Mouse (Mus musculus) limb, embryonic 15.5 days (tissue): ENCODE data around the gene Prkaa2. TPM values are rescaled to one million over a fixed set of nuclear protein-coding genes. Genes with fewer than 3 reads are reported as not detected.

Source experiments
- ATAC-seq: fragments of 200-750 bp; cut with Nextera tagmentation; 2 replicates; pipeline ENCODE4 v1.8.0; 2017; ENCODE audit warnings: low read depth, moderate TSS enrichment; ENCODE audit not compliant: insufficient number of reproducible peaks, low FRiP score, low TSS enrichment
- H3K27ac ChIP-seq: fragments of 300-500 bp; sonication (generic); 2 replicates; pipeline ENCODE4 v1.5.1; 2015; ENCODE audit warnings: moderate library complexity, mild to moderate bottlenecking, inconsistent platforms
- H3K27me3 ChIP-seq: fragments of 300-500 bp; sonication (generic); 2 replicates; pipeline ENCODE4 v1.6.1; 2015; ENCODE audit warnings: inconsistent platforms
- H3K36me3 ChIP-seq: fragments of 300-500 bp; sonication (generic); 2 replicates; pipeline ENCODE4 v1.6.1; 2015; ENCODE audit warnings: inconsistent platforms
- H3K4me1 ChIP-seq: fragments of 300-500 bp; sonication (generic); 2 replicates; pipeline ENCODE4 v1.6.1; 2015; ENCODE audit warnings: inconsistent platforms
- H3K4me2 ChIP-seq: fragments of 300-500 bp; sonication (generic); 2 replicates; pipeline ENCODE4 v1.6.1; 2015; ENCODE audit warnings: mild to moderate bottlenecking, inconsistent platforms
- H3K4me3 ChIP-seq: fragments of 300-500 bp; sonication (generic); 2 replicates; pipeline ENCODE4 v1.5.1; 2015; ENCODE audit warnings: mild to moderate bottlenecking, inconsistent platforms
- H3K9ac ChIP-seq: fragments of 300-500 bp; sonication (generic); 2 replicates; pipeline ENCODE4 v1.6.1; 2015; ENCODE audit warnings: inconsistent platforms
- H3K9me3 ChIP-seq: fragments of 300-500 bp; sonication (generic); 2 replicates; pipeline ENCODE4 v1.6.1; 2016; ENCODE audit warnings: inconsistent platforms
- WGBS: fragments of 180-500 bp; shearing (Covaris S2); methylation state at CpG from one replicate; pipeline ENCODE4 v1.1.7; 2015; 5-methylcytosine and 5-hydroxymethylcytosine counted together
- polyA plus RNA-seq: library from polyadenylated mRNA; unstranded; fragments of >200 nt; fragmentation: Nextera tagmentation; extraction: Ambion mirVana; gene quantifications from 2 replicates; pipeline ENCODE4 v1.2.1, GENCODE M21; 2015

Prkaa2 gene
- polyA plus RNA-seq, 1 experiment from 2014 or later: 1.2 TPM

- peaks cover 15% of the 10 kb centered on the region for H3K4me1 ChIP-seq
- H3K27ac ChIP-seq: no peak overlapping the region
- no peak overlapping the region for H3K9ac ChIP-seq
- H3K4me3 ChIP-seq: no peak overlapping the region
- H3K9me3 ChIP-seq: no peaks in the 10 kb centered on the region
- no peaks in the 10 kb centered on the region for H3K36me3 ChIP-seq
- H3K4me2 ChIP-seq: no peak overlapping the region
- no peak for ATAC-seq
- peaks cover 14% of the 10 kb centered on the region; the same call in 1 of the 2 replicates for H3K27me3 ChIP-seq
- WGBS: 65% methylated on average over 12 of the region's 12 CpGs
Observed at GRCm38 (mm10) chr4:105107943-105108640, 1.6 kb downstream of the Prkaa2 start.

GRCm38 (mm10) chr4:105104099-105104872 lies 5.4 kb downstream of the Prkaa2 start:
- H3K9me3 ChIP-seq: no peaks in the 10 kb centered on the region
- no peak overlapping the region for H3K4me2 ChIP-seq
- H3K36me3 ChIP-seq: no peaks in the 10 kb centered on the region
- no peak for ATAC-seq
- no peak overlapping the region for H3K4me3 ChIP-seq
- peaks cover 11% of the 10 kb centered on the region; the same call in 1 of the 2 replicates for H3K27me3 ChIP-seq
- H3K4me1 ChIP-seq: peaks cover 6% of the 10 kb centered on the region
- H3K27ac ChIP-seq: no peak overlapping the region
- no peak overlapping the region for H3K9ac ChIP-seq
- 71% methylated on average over 6 of the region's 6 CpGs for WGBS

- Histone ChIP-seq H3K27me3 (no peaks in the 10 kb centered on the region), H3K4me3 (no peak overlapping the region), H3K4me1 (no peaks in the 10 kb centered on the region), H3K27ac (no peak overlapping the region), H3K9ac (no peak overlapping the region), H3K9me3 (no peaks in the 10 kb centered on the region), H3K4me2 (no peak overlapping the region), H3K36me3 (no peaks in the 10 kb centered on the region)
- no peak for ATAC-seq
- WGBS: 80% methylated on average over 4 of the region's 4 CpGs
Observed at GRCm38 (mm10) chr4:105101337-105101688, 8.4 kb downstream of the Prkaa2 start.

GRCm38 (mm10) chr4:105100508-105101336 lies 9.0 kb downstream of the Prkaa2 start:
- no peaks in the 10 kb centered on the region for H3K27me3 ChIP-seq
- H3K4me1 ChIP-seq: no peaks in the 10 kb centered on the region
- no peak overlapping the region for H3K27ac ChIP-seq
- H3K36me3 ChIP-seq: no peaks in the 10 kb centered on the region
- ATAC-seq: no peak
- no peak overlapping the region for H3K4me2 ChIP-seq
- H3K9me3 ChIP-seq: no peaks in the 10 kb centered on the region
- no peak overlapping the region for H3K4me3 ChIP-seq
- no peak overlapping the region for H3K9ac ChIP-seq
- 46% methylated on average over 5 of the region's 5 CpGs for WGBS

- ATAC-seq: no peak
- Histone ChIP-seq H3K27ac (no peak overlapping the region), H3K4me1 (no peaks in the 10 kb centered on the region), H3K9ac (no peak overlapping the region), H3K27me3 (no peaks in the 10 kb centered on the region), H3K36me3 (no peaks in the 10 kb centered on the region), H3K9me3 (no peaks in the 10 kb centered on the region), H3K4me3 (no peak overlapping the region), H3K4me2 (no peak overlapping the region)
- WGBS: 81% methylated on average over 7 of the region's 7 CpGs
Observed at GRCm38 (mm10) chr4:105098660-105099059, 11.0 kb downstream of the Prkaa2 start.

GRCm38 (mm10) chr4:105098158-105098557 lies 11.5 kb downstream of the Prkaa2 start:
- Histone ChIP-seq H3K4me1 (no peaks in the 10 kb centered on the region), H3K27ac (no peak overlapping the region), H3K27me3 (no peaks in the 10 kb centered on the region), H3K9me3 (no peaks in the 10 kb centered on the region), H3K36me3 (no peaks in the 10 kb centered on the region), H3K4me3 (no peak overlapping the region), H3K4me2 (no peak overlapping the region), H3K9ac (no peak overlapping the region)
- 58% methylated on average over 8 of the region's 8 CpGs for WGBS
- ATAC-seq: no peak

- H3K4me1 ChIP-seq: no peaks in the 10 kb centered on the region
- H3K27ac ChIP-seq: no peak overlapping the region
- no peak overlapping the region for H3K9ac ChIP-seq
- H3K9me3 ChIP-seq: no peaks in the 10 kb centered on the region
- no peaks in the 10 kb centered on the region for H3K27me3 ChIP-seq
- H3K4me2 ChIP-seq: no peak overlapping the region
- H3K4me3 ChIP-seq: no peak overlapping the region
- ATAC-seq: no peak
- 69% methylated on average over 5 of the region's 5 CpGs for WGBS
- no peaks in the 10 kb centered on the region for H3K36me3 ChIP-seq
Observed at GRCm38 (mm10) chr4:105095316-105095715, 14.4 kb downstream of the Prkaa2 start.

GRCm38 (mm10) chr4:105093951-105094350 lies 15.7 kb downstream of the Prkaa2 start:
- Histone ChIP-seq H3K27ac (no peak overlapping the region), H3K9me3 (no peaks in the 10 kb centered on the region), H3K27me3 (no peaks in the 10 kb centered on the region), H3K4me2 (no peak overlapping the region), H3K36me3 (no peaks in the 10 kb centered on the region), H3K9ac (no peak overlapping the region), H3K4me3 (no peak overlapping the region), H3K4me1 (no peaks in the 10 kb centered on the region)
- no peak for ATAC-seq
- 89% methylated on average over 1 of the region's 1 CpGs for WGBS

GRCm38 (mm10) chr4:105090417-105090816 lies 19.3 kb downstream of the Prkaa2 start:
- 77% methylated on average over 5 of the region's 5 CpGs for WGBS
- Histone ChIP-seq H3K9me3 (no peaks in the 10 kb centered on the region), H3K27me3 (no peaks in the 10 kb centered on the region), H3K4me1 (no peaks in the 10 kb centered on the region), H3K27ac (no peak overlapping the region), H3K4me2 (no peak overlapping the region), H3K36me3 (no peaks in the 10 kb centered on the region), H3K4me3 (no peak overlapping the region), H3K9ac (no peak overlapping the region)
- no peak for ATAC-seq

- no peaks in the 10 kb centered on the region for H3K36me3 ChIP-seq
- no peak overlapping the region for H3K4me2 ChIP-seq
- no peaks in the 10 kb centered on the region for H3K9me3 ChIP-seq
- H3K9ac ChIP-seq: no peak overlapping the region
- no peak overlapping the region for H3K4me3 ChIP-seq
- ATAC-seq: no peak
- H3K27ac ChIP-seq: no peak overlapping the region
- WGBS: 91% methylated on average over 7 of the region's 7 CpGs
- H3K27me3 ChIP-seq: no peaks in the 10 kb centered on the region
- H3K4me1 ChIP-seq: no peaks in the 10 kb centered on the region
Observed at GRCm38 (mm10) chr4:105089386-105089785, 20.3 kb downstream of the Prkaa2 start.

- no peak overlapping the region for H3K4me3 ChIP-seq
- no peaks in the 10 kb centered on the region for H3K9me3 ChIP-seq
- H3K27ac ChIP-seq: no peak overlapping the region
- 83% methylated on average over 2 of the region's 2 CpGs for WGBS
- no peak overlapping the region for H3K4me2 ChIP-seq
- ATAC-seq: no peak
- no peaks in the 10 kb centered on the region for H3K4me1 ChIP-seq
- H3K27me3 ChIP-seq: no peaks in the 10 kb centered on the region
- no peaks in the 10 kb centered on the region for H3K36me3 ChIP-seq
- H3K9ac ChIP-seq: no peak overlapping the region
Observed at GRCm38 (mm10) chr4:105088671-105089070, 21.0 kb downstream of the Prkaa2 start.

GRCm38 (mm10) chr4:105076152-105076551 lies 33.5 kb downstream of the Prkaa2 start:
- no peaks in the 10 kb centered on the region for H3K4me1 ChIP-seq
- no peaks in the 10 kb centered on the region for H3K9me3 ChIP-seq
- H3K4me2 ChIP-seq: no peak overlapping the region
- no peak overlapping the region for H3K9ac ChIP-seq
- H3K27me3 ChIP-seq: no peaks in the 10 kb centered on the region
- 78% methylated on average over 6 of the region's 6 CpGs for WGBS
- no peak for ATAC-seq
- no peak overlapping the region for H3K27ac ChIP-seq
- no peak overlapping the region for H3K4me3 ChIP-seq
- H3K36me3 ChIP-seq: no peaks in the 10 kb centered on the region
